Mouse (Mus musculus) heart, postnatal 10 days (tissue): ENCODE data around the gene Acss2. TPM values are rescaled to one million over a fixed set of nuclear protein-coding genes. Genes with fewer than 3 reads are reported as not detected.

Experiments used
- DNase-seq, 2 experiments: peaks; one replicate each; pipeline ENCODE4 v3.0.0; 2021
- intact Hi-C: fragments of 180-260 bp; cut with DNase I; formaldehyde crosslinking; loops from one replicate; pipeline ENCODE4 v1.15.1; 2025
- total RNA-seq, 2 experiments: library from RNA; stranded (reverse); gene quantifications; 2 replicates each; pipeline ENCODE4 v1.2.3; 2021

Acss2 gene
- total RNA-seq = 10 to 100 TPM; 26.8 to 27.8 TPM

DNA sequence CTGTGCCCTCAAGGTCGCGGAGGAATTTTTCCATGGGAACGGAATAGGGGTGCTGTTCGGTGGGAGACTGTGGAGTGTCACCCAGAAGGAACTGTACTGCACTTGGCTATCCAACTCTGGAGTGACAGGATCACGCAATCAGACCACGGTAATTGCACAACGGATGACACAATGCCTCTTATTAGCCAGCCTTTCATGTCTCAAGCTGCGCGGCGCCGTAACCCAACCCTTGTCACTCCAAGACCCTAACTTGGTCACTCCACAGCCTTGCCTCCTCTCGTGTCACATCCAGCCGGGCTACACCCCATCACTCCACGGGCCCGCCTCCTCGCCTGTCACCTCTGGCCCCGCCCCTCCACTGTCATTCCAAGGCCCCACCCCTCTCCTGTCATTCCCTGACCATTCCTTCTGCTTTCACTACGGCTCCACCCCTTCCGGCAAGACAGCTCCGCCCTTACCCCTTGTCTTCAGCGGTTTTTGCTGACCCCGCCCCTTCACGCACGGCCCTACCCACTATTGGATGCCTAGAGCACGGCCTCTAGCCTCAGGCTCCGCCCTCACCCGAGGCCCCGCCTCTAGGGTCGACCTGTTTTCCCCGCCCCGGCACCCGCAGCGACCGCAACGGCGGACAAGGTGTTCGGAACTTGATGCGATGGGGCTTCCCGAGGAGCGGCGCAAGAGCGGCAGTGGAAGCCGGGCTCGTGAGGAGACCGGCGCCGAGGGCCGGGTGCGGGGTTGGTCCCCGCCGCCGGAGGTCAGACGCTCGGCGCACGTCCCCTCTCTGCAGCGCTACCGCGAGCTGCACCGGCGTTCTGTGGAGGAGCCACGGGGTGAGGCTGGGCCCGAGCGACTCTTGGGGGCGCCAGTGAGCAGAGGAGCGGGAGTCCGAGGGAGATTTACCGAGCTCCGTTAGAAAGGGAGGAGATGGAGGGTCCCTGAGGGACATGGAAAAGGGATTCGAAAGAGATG is at the start of gene Acss2, which contains the start of gene Ggt7:
Gene Acss2, plus strand, starts transcription at position 494 of the 969 bp plus-strand sequence.
Gene Ggt7, minus strand, starts transcription at position 783 of the 969 bp plus-strand sequence.
- intact Hi-C loops = loop anchor here (5.0 kb wide), 1 partner anchor 250 kb away; no protein-coding TSS in a partner anchor
- DNase-seq = peak; percentile 99

DNA sequence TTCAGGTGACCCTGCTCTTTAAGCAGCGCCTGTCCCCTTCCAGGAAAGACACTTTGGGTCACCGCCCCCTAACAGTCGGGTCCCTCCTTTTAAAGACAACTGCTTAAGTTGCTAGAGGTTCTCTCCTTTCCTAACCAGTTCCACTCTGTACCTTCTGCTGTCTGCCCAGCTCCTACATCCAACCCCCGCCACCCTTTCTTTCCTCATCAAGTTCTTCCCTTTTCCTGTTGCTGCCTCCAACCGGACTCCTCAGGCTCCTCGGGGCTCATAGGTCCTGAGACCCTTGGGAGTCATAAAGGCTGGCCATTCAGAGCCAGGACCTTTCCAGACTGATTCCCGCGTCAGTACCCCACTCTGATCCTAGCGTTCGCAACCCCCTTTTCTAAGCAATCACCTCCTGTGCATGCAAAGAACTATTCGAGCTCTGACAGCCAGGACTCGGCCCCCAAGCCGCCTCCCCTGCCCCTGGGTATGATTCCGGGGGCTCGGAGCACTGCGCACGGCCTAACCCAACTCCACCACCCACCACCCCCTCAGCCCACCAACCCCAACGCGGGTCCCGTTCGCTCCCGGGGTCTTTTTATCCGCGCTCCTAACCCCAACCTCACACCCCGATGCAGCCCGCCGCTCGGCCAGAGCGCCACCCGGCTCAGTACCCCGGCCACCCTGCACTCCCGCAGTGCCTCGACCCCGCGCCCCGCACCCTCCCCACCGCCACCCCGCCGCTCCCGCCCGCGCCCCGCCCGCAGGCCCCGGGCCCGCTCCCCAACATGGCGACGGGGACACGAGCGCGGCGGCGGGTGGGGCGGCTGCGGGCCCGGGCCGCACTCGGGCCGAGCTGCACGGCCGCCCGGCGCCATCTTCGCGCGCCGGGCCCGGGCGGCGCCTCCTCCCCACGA is 44.8 kb upstream of the Acss2 start:
- intact Hi-C loops = no loop called here
- peak; percentile 65 for DNase-seq

DNA sequence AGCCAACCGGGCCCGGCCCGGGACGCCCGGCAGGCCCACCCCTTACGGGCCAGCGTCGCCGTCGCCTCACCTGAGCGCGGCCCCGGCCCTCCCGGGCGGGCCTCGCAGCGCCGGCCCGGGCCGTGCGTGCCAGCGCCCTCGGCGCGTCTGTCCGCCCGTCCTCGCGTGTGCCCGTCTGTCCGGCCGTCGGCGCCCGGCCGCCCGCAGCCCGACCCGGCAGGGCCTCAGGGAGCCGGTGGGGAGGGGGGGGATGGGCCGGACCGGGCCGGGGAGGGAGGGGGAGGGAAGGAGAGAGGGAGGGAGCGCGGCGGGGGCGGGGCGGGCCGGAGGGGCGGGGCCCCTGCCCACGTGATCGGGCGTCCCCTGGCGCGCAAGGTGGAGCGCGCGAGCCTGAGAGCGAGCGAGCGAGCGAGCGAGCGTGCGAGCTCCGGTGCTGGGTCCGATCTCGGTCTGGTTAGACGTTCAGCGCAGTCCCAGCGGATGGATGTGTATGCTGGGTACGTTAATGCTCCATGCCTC is 44.1 kb upstream of the Acss2 start, which contains the start of gene Ncoa6:
Gene Ncoa6, minus strand, starts transcription at position 325 of the 519 bp plus-strand sequence.
- DNase-seq = peak; percentile 69 to 70
- intact Hi-C loops = no loop called here

DNA sequence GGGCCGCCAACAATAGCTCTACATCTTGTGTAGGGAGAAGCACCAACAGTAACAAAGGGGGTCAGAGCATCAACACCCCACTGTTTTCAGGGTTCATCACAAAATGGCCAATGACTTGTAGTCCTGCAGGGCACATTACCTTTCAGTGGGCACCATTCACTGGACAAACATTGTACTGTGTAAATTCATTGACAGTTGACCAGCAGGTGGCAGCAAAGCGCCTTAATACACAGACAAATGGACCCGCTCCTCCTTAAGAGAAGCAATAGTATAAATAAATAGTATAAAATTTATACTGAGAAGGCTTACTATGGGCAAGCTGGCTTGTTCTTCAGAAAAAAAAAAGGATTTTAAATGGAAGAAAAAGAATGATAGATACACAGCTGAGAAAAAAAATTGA is 35.7 kb upstream of the Acss2 start:
- intact Hi-C loops = no loop called here
- DNase-seq = peak; percentile 55 to 78

DNA sequence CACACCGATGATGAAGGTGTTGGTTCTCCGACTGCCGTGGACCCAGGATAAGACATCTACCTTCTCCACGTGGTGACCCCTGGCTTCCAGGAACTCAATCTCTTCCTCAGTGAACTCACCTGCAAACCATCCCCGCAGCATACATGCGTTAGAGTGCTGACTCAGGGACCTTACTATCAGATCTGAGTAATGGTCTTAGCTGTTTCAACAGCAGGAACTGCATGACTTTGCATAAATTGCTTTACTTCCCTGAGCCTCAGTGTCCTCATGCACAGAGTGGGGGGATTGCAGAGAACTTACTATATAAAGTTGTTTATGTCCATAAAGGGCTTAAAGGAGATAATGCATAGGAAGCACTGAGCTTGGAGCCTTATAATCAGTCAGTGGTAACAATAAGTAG is 26.8 kb upstream of the Acss2 start:
- no peak for DNase-seq
- intact Hi-C loops = no loop called here

DNA sequence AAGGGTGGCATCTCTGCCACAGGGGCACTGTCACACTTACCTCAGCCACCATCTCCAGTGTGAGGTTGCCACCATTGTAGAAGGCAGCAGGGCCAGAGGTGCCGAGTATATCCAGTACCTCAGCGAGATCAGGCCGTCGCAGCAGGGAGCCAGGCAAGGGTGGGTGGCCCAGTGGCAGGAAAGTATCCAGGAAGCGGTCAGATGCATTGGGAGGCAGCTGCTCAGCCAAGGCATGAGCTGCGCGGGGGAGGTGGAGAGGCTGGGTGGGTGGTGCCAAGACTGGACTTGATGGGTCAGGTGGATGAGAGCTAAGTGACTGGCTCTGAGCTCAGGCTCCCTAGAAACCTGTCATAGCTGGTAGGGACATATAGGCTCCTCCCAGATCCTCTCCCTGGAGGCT is 15.2 kb upstream of the Acss2 start:
- no peak for DNase-seq
- intact Hi-C loops = no loop called here

DNA sequence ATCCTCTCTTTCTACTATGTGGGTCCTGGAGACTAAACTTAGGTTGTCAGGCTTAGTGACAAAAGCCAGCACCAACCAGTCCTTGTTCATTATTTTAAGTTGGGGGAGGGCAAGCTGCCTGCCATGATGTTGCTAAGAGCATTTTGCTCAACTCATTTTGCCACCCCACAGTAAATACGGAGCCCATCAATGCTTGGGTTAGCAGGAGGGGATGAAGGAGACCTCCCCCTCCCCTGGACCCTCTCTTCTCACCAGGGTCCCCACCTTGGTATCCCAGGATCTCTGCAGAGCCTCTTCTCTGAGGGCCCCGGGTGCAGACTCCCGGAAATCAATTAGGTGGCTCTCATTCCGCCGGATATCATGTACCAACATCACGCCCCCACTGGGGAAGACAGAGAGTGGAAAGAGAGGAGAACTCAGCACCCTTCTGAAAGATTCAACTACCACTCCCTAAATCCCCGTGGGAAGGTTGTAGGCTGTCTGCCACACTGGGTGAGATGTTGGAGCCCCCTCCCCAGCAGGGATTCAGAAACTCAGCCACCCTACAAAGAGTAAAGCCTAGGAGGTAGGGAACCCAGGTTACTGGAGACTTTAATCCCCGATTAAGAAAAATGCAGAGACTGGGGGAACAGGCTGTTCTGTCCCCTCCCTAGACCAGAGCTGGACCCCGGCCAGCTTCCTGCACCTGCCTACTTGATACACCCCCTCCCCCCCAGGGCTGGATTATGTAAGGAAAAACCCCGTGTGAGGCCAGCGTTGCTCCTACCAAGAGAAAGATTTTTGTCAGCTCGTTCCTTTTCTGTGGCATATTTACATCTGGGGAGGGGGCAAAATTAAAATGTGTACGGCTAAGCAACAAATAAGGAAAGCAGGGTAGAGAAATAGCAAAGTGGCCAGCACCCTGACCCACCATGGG is 13.1 kb upstream of the Acss2 start:
- no peak for DNase-seq
- intact Hi-C loops = no loop called here

DNA sequence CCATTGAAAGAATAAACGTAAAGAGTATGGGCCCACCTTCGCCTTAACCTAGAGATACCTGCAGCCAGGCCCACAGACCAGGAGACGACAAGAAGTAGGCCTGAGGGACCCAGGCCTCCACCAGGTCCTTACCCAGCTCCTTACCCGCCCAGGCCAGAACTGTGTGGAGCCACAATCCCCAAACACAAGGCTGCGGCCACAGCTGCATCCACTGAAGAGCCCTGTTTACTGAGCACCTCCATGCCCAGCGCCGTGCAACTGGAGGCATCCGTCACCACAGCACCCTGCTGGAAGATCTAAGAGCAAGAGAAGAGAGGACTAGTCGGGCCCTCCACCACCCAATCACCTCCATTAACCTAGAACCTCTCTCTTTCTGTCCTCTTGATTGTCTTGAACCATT is 11.9 kb upstream of the Acss2 start:
- DNase-seq = no peak
- intact Hi-C loops = no loop called here

DNA sequence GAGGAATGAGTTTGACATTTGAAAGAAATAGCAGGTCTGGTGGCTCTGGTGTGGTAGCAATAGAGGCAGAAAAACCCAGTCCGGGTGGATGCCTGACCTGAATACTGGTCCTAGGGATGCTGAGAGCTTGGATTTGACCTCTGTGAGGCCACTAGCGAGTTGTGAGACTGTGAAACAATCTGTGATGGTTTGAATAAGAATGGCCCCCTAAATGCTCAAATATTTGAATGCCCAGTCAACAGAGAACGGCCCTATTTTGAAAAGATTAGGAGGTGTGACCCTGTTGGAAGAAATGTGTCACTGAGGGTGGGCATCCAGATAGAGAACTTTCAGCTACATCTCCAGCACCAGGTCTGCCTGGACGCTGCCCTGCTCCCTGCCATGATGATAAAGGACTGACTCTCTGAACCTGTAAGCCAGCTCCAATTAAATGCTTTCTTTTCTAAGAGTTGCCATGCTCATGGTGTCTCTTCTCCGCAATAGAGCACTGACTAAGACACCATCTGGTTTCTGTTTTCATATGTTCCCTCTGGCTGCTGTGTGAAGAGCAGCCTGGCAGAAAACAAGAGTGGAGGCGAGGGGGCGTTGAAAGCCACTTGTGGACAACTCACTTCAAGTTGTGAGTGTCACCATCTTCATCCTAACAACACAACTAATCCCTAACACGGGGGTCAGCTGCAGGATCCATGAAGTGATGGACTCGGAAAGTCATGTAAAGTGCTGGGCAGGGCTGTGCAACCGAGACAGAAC is 9.9 kb upstream of the Acss2 start:
- DNase-seq = no peak
- intact Hi-C loops = no loop called here

DNA sequence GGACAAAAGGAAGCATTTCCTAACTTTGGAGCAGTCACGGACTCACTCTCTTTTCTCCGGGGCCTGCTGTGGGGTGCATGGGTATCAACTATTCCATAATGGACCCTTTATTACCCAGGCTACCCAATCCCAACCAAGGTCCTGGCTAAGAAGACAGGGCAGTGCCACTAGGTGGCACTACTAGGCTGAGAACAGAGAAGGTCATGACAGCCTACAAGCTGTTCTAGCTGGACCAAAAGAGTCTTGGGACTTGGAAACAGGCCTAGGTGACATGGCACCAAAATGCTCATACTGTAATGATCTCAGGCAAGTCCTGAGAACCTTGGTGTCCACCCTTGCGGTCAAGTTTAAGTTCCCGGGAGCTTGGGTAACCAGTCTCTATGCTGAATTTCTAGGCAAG is 5.3 kb upstream of the Acss2 start:
- peak; percentile 48 to 56 for DNase-seq
- intact Hi-C loops = no loop called here

DNA sequence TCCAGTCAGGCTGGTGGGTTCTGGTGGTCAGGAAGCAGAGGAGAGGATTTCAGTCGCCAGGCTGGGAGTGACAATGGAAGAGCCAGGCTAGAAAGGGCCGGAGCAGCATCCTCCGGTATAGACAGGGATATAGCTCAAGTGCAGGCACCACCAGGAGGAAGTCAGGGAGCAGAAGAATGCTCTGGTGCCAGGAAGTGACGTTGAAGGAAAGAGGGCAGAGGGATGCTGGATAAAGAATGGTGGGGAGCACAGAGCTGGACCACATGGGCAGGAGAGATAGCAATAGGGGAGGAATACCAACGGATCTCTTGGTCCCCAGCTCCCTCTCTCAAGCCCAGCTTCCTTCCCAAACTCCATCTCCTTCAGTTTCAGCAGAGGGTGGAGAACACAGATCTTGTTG is 4.2 kb upstream of the Acss2 start:
- intact Hi-C loops = no loop called here
- no peak for DNase-seq

DNA sequence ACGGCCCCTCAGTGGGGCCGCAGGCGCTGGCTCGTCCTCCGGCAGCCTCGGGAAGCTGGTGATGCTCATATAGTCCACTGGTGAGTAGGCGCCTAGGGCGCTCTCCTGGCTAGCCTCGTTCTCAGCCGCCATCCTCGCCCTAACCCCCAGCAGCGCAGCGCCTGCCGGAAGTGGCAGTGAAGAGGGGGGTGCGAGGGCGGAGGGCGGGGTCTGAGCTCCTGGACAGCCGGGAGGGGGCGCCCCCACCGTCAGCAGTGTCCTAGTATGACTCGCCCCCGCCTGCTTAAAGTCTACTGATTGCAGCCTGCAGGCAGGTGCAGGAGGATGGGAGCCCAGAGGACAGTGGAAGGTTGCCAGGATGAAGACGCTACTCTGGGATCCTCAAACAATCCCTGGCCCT is 3.1 kb upstream of the Acss2 start:
- peak; percentile 69 to 72 for DNase-seq
- intact Hi-C loops = loop anchor here (5.0 kb wide), 1 partner anchor 253 kb away; no protein-coding TSS in a partner anchor

DNA sequence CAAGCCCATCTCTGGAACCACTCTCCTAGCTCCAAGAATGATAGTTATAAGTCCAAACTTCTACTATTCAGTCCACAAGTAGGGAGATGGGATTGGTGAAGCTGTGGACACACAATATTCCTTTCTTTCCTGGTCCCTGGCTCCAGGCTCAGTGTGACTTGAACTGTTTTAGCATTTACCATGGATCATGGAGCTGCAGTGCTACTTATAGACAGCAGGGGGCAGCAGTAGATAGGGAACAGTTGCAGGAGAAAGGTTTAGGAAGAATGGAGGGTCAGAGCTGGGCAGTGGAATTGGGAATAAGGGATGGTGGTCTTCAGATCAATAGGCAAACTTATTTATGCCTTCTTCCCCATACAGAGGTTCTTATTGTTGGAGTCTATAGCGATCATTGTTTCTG is 1.8 kb upstream of the Acss2 start:
- peak; percentile 81 to 88 for DNase-seq
- intact Hi-C loops = loop anchor here (1.0 to 5.0 kb wide), 3 partner anchors 68 to 251 kb away; no protein-coding TSS in a partner anchor

DNA sequence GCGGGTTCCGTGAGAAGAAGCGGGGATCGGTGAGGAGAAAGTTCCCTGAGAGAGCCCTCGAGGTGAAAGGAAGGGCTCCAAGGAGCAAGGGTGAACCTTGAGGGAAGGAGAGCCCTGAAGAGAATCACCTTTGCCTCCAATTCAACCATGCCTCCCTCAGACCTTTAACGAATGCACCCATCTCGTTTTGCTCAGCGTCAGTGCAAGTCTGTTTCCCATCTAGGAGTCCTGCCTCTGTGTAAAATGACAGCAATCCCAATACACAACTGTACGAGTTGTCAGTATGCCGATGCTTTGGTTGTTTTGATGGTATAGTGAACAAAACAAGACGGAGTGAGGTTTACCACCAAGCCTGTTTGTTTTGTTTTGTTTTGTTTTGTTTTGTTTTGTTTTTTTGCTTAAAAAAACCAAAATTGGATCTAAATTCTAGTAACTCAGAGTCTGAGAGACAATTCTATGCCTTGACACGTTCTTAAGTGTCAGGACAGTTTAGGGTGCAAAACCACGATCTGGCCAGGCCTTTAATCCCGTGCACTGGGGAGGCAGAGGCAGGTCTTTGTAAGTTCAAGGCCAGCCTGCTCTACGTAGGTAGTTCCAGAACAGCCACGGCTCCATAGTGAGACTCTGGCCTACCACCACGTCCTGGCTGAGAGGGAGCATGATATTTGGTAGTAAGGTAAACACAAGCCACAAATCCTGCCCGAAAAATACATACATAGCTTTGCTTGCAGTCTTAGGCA is 953 bp downstream of the Acss2 start:
- intact Hi-C loops = loop anchor here (5.0 kb wide), 1 partner anchor 249 kb away; no protein-coding TSS in a partner anchor
- DNase-seq = no peak

DNA sequence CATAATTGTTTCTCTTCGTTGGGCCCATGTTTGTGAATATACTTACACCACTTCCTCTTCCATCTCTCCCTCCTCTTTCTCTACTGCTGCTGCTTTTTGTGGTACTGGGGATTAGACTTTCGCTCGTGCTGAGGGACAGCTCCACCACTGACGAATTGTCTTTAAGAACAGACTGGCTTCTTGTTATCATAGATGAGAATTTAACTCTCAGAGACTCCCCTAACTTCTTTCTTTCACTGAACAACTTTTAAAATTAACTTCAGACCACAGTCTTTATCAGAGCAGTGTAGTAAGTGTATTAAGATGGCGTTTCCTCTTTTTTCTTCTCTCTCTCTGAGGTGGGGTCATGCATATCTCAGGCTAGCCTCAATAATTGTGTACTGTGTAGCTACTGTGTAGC is 6.0 kb downstream of the Acss2 start:
- intact Hi-C loops = no loop called here
- no peak for DNase-seq

DNA sequence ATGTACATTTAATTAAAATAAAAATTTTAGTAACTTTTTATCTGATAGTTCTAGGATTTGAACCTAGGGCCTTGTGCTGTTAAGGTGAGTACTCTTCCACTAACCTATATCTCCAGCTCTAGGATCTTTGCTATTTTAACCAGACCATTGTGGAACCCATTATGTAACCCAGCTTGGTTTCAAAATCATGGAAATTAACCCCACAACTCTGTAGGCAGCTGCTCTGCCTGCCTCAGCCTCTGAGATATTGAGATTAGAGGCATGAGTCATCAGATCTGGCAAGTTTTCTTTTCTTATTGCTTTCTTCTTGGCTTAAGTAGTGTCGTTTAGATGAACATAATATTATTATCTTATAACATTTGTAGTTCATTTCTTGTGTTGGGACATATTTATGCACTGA is 6.6 kb downstream of the Acss2 start:
- intact Hi-C loops = no loop called here
- no peak for DNase-seq

DNA sequence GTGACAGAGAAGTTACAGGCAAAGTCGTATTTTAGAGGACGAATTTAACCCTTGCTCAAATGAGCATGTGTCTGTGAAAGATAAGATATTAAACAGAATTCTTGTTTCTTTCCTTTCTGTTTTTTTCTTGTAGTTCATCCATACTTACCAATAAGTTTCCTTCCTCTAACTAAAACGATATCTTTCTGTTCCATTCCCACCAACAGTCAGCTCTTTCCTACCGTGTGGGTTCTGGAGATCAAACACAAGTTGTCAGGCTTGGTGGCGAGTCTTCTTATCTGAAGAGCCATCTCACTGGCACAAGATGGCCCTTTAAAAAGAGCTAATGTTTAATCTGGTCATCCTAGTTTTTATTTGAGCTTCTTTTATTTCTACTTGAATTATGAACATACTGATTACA is 9.6 kb downstream of the Acss2 start:
- DNase-seq = no peak
- intact Hi-C loops = no loop called here

DNA sequence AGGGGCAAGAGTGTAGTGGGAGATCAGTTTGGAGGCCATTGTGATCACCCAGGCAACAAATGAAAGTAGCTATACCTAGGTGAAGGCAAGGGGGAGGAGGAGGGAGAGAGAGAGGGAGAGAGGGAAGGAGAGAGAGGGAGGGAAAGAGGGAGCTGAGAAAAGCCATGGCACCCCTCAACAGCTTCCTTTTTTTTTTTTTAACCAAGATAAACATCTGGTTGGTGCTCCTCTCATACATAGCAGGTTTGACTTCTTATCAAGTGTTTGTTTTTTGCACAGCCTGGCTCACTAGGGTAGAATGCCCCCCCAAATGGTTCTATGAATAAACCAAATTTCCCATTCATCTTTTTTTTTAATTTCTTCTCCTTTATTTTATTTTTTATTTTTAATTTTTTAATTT is 18.5 kb downstream of the Acss2 start:
- intact Hi-C loops = no loop called here
- DNase-seq = no peak
